Mouse (Mus musculus) kidney, embryonic 15.5 days (tissue): ENCODE measurements around the gene Ldlr. TPM values are rescaled to one million over a fixed set of nuclear protein-coding genes. Genes with fewer than 3 reads are reported as not detected.

ENCODE experiments used
- ATAC-seq: fragments of 200-750 bp; cut with Nextera tagmentation; replicated peaks from 2 replicates; pipeline ENCODE4 v1.8.0; 2017; ENCODE audit warnings: moderate TSS enrichment; ENCODE audit not compliant: low FRiP score
- H3K27ac ChIP-seq: fragments of 300-500 bp; sonication (generic); 2 replicates; pipeline ENCODE4 v1.5.1; 2015; ENCODE audit warnings: mild to moderate bottlenecking, inconsistent platforms
- H3K27me3 ChIP-seq: fragments of 300-500 bp; sonication (generic); 2 replicates; pipeline ENCODE4 v1.6.1; 2015; ENCODE audit warnings: inconsistent platforms
- H3K36me3 ChIP-seq: fragments of 300-500 bp; sonication (generic); 2 replicates; pipeline ENCODE4 v1.6.1; 2015; ENCODE audit warnings: inconsistent platforms
- H3K4me1 ChIP-seq: fragments of 300-500 bp; sonication (generic); 2 replicates; pipeline ENCODE4 v1.6.1; 2015; ENCODE audit warnings: inconsistent platforms
- H3K4me2 ChIP-seq: fragments of 300-500 bp; sonication (generic); 2 replicates; pipeline ENCODE4 v1.6.1; 2015; ENCODE audit warnings: moderate library complexity, mild to moderate bottlenecking, inconsistent platforms
- H3K4me3 ChIP-seq: fragments of 300-500 bp; sonication (generic); replicated peaks from 2 replicates; pipeline ENCODE4 v1.5.1; 2015; ENCODE audit warnings: mild to moderate bottlenecking, inconsistent platforms
- H3K9ac ChIP-seq: fragments of 300-500 bp; sonication (generic); 2 replicates; pipeline ENCODE4 v1.6.1; 2015; ENCODE audit warnings: mild to moderate bottlenecking, inconsistent platforms
- H3K9me3 ChIP-seq: fragments of 300-500 bp; sonication (generic); replicated peaks from 2 replicates; pipeline ENCODE4 v1.6.1; 2016; ENCODE audit warnings: inconsistent platforms
- WGBS: fragments of 180-500 bp; shearing (Covaris S2); methylation state at CpG from one replicate; pipeline ENCODE4 v1.1.7; 2015; ENCODE audit warnings: mixed read lengths; 5-methylcytosine and 5-hydroxymethylcytosine counted together
- polyA plus RNA-seq: library from polyadenylated mRNA; unstranded; fragments of >200 nt; fragmentation: Nextera tagmentation; extraction: Ambion mirVana; gene quantifications from 2 replicates; pipeline ENCODE4 v1.2.1, GENCODE M21; 2015

The Ldlr gene
- polyA plus RNA-seq, 1 experiment from 2014 or later: 34.9 TPM

DNA sequence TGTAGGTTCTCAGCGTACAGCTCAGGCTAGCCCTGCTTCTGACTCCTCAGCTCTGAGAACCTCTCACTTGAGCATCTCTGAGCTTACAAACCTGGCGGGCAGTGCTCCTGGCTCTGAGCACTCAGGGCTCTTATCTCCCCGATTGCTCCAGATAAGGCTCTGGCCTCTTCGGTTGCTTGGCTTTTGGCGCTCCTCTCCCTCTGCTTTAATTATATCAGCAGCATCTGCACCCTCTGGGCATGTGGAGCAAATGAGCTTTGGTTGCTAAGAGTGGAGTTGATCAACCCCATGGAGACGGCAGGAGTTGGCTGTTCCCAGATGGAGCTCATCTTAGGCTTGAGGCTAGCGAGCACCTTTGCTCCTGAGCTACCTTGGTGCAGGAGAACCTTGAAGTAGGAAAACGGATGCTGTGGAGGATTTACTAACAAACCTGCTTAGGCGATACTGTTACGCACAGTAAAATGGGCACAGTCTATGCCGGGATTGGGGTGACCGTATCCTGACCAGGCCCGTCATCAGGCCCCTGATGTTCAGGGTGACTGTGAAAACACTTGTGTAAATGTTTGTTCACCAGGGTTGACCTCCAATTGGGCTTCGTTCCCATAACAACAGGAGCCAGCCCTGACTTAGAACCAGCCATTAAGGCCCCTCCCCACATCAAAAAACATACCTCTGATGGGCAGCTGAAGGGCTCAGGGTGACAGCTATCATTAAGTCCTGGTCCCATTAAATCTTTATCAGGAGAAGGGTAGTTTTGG lies 3.1 kb downstream of the Ldlr start:
- H3K4me3 ChIP-seq: no peak overlapping the region
- peak overlapping the region; percentile 72 for H3K4me2 ChIP-seq
- peak overlapping the region; percentile 42; the same call in 1 of the 2 replicates for H3K27ac ChIP-seq
- H3K36me3 ChIP-seq: peaks cover 28% of the 10 kb centered on the region
- H3K27me3 ChIP-seq: no peaks in the 10 kb centered on the region
- no peaks in the 10 kb centered on the region for H3K9me3 ChIP-seq
- ATAC-seq: no peak
- no peak overlapping the region for H3K9ac ChIP-seq
- 73% methylated on average over 14 of the region's 14 CpGs for WGBS
- H3K4me1 ChIP-seq: peaks cover 64% of the 10 kb centered on the region

DNA sequence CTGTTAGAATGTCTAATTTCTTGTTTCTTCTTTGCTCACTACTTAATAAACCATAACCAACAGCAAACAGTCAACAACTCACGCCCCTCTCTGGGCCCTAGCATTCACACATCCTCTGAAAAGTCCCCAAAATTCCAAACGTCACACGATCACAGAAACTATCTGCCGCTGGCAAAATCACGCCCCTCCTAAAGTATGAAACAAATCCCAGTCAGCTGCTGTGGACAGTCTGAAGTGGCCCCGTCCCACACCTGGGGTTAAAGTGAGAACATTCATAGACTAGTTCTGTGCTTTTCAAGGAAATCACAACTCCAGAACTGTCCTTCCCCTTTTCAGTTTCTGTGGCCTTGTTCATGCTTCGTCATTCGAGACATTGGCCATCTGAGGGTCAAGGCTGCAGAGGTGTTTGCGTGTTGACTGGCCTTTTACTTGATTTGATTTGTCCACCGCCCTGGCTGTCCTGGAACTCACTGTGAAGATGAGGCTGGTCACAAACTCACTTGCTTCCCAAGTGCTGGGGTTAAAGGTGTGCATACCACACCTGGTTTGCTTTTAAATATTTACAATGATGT lies 5.1 kb downstream of the Ldlr start:
- Histone ChIP-seq H3K27ac (no peak overlapping the region), H3K4me1 (peaks cover 57% of the 10 kb centered on the region), H3K9ac (no peak overlapping the region), H3K36me3 (peaks cover 48% of the 10 kb centered on the region), H3K27me3 (no peaks in the 10 kb centered on the region), H3K4me2 (no peak overlapping the region), H3K9me3 (no peaks in the 10 kb centered on the region), H3K4me3 (no peak overlapping the region)
- ATAC-seq: no peak
- WGBS: 85% methylated on average over 10 of the region's 10 CpGs

DNA sequence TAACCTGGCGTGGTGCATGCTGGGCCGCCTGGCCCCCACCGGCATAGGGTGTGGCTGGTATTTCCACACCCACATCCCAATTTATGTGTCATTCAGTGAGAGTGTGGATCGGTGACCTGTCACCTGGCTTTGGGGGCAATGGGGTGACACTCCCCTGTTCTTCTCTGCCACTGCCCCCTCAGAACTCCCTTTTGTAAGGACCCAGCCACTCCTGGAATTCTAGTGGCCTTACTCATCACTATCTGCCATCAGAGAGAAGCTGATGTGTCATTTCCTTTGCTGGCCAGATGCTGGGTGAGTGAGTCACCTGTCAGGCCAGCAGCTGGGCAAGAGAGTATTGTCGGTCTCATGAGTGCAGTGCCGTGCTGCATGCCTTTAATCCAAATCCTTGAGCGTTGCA lies 6.0 kb downstream of the Ldlr start:
- peaks cover 57% of the 10 kb centered on the region for H3K36me3 ChIP-seq
- H3K27ac ChIP-seq: 0 out of 2 replicates have a peak overlapping the region, but pooled peaks have one; percentile 18
- H3K4me3 ChIP-seq: no peak overlapping the region
- H3K27me3 ChIP-seq: no peaks in the 10 kb centered on the region
- no peak for ATAC-seq
- H3K9me3 ChIP-seq: no peaks in the 10 kb centered on the region
- no peak overlapping the region for H3K9ac ChIP-seq
- peaks cover 57% of the 10 kb centered on the region for H3K4me1 ChIP-seq
- WGBS: 80% methylated on average over 7 of the region's 7 CpGs
- no peak overlapping the region for H3K4me2 ChIP-seq

DNA sequence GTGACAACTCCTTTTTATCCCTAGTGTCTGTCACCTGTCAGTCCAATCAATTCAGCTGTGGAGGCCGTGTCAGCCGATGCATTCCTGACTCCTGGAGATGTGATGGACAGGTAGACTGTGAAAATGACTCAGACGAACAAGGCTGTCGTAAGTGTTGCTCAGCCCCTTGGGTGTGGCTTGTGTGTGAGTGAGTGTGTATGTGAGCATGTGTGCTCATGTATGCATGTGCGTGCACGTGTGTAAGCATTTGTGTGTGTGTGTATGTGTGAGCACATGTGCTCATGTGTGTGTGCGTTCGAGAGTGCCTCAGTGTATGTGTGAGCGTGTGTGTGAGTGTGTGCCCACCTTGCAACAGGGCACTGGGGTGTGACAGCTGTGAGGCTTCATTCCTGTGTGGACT lies 9.0 kb downstream of the Ldlr start:
- Histone ChIP-seq H3K4me3 (no peak overlapping the region), H3K36me3 (peaks cover 71% of the 10 kb centered on the region), H3K4me2 (no peak overlapping the region), H3K9ac (no peak overlapping the region), H3K4me1 (peaks cover 34% of the 10 kb centered on the region), H3K27ac (no peak overlapping the region), H3K27me3 (no peaks in the 10 kb centered on the region), H3K9me3 (no peaks in the 10 kb centered on the region)
- no peak for ATAC-seq
- 94% methylated on average over 9 of the region's 9 CpGs for WGBS

DNA sequence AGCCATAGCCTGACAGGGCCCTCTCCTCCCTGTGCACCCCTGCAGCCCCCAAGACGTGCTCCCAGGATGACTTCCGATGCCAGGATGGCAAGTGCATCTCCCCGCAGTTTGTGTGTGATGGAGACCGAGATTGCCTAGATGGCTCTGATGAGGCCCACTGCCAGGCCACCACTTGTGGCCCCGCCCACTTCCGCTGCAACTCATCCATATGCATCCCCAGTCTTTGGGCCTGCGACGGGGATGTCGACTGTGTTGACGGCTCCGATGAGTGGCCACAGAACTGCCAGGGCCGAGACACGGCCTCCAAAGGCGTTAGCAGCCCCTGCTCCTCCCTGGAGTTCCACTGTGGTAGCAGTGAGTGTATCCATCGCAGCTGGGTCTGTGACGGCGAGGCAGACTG lies 10.2 kb downstream of the Ldlr start:
- no peak overlapping the region for H3K4me3 ChIP-seq
- H3K4me1 ChIP-seq: peaks cover 26% of the 10 kb centered on the region
- H3K9me3 ChIP-seq: no peaks in the 10 kb centered on the region
- no peak for ATAC-seq
- no peak overlapping the region for H3K4me2 ChIP-seq
- H3K36me3 ChIP-seq: peaks cover 80% of the 10 kb centered on the region
- H3K27ac ChIP-seq: no peak overlapping the region
- WGBS: 96% methylated on average over 17 of the region's 17 CpGs
- H3K27me3 ChIP-seq: no peaks in the 10 kb centered on the region
- H3K9ac ChIP-seq: no peak overlapping the region

DNA sequence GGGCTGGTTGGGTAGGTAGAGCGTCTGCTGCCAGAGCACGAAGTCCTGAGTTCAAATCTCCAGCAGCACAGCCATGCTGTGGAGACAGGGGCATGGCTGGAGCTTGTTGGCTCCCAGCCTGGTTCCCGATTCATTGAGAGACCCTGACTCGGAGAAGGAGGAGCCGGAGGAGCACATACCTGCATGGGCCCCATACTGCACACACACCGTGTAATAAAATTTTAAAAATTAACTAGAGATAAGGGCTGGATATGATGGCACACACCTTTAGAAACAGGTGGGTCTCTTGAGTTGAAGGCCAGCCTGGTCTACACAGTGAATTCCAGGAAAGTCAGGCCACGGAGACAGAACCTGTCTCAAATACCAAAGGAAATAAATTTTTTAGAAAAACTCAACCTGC lies 10.7 kb downstream of the Ldlr start:
- Histone ChIP-seq H3K27me3 (no peaks in the 10 kb centered on the region), H3K4me1 (peaks cover 23% of the 10 kb centered on the region), H3K9me3 (no peaks in the 10 kb centered on the region), H3K36me3 (peaks cover 83% of the 10 kb centered on the region), H3K4me3 (no peak overlapping the region), H3K27ac (no peak overlapping the region), H3K9ac (no peak overlapping the region), H3K4me2 (no peak overlapping the region)
- 93% methylated on average over 7 of the region's 7 CpGs for WGBS
- ATAC-seq: no peak

DNA sequence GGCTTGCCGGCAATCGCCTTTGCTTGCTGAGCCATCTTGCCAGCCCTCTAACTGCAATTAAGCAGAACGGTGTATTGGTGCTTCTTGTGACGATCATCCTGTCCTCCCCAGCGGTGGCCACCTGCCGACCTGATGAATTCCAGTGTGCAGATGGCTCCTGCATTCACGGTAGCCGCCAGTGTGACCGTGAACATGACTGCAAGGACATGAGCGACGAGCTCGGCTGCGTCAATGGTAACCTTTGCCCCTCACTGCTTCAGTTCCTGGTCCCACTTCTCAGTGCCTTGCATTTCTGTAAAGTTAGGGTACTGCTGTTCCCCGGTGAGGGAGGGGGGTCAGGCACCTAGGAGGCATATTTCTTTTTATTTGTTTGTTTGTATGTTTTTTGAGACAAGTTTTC lies 11.8 kb downstream of the Ldlr start:
- no peak overlapping the region for H3K9ac ChIP-seq
- WGBS: 87% methylated on average over 14 of the region's 14 CpGs
- no peak overlapping the region for H3K27ac ChIP-seq
- no peak overlapping the region for H3K4me3 ChIP-seq
- peaks cover 91% of the 10 kb centered on the region for H3K36me3 ChIP-seq
- ATAC-seq: no peak
- H3K4me2 ChIP-seq: no peak overlapping the region
- H3K27me3 ChIP-seq: no peaks in the 10 kb centered on the region
- no peaks in the 10 kb centered on the region for H3K9me3 ChIP-seq
- H3K4me1 ChIP-seq: 0 out of 2 replicates have a peak, but pooled peaks cover 12% of the 10 kb centered on the region

DNA sequence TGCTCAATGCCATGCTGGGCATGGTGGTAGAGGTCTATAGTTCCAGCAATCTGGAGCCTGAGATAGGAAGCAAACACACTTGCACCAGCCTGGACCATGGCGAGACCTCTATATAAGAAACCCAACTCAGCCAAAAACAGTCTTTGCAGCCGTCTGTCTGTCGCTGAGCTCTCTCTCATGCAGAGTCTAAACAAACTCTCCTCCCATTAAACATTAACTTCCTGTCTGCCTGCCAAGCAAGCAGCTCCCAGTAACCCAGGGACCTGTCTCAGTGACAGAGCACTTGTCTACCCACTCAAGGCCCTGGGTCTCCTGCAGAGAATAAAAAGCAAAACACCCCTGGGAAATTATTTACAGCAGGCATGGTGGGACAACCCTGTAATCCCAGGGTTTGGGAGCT lies 13.3 kb downstream of the Ldlr start:
- no peak overlapping the region for H3K4me3 ChIP-seq
- WGBS: 64% methylated on average over 3 of the region's 3 CpGs
- H3K27me3 ChIP-seq: no peaks in the 10 kb centered on the region
- no peak for ATAC-seq
- H3K9me3 ChIP-seq: no peaks in the 10 kb centered on the region
- H3K4me1 ChIP-seq: 0 out of 2 replicates have a peak, but pooled peaks cover 6% of the 10 kb centered on the region
- no peak overlapping the region for H3K4me2 ChIP-seq
- peaks cover 98% of the 10 kb centered on the region for H3K36me3 ChIP-seq
- peak overlapping the region; percentile 51; the same call in 1 of the 2 replicates for H3K27ac ChIP-seq
- H3K9ac ChIP-seq: no peak overlapping the region

DNA sequence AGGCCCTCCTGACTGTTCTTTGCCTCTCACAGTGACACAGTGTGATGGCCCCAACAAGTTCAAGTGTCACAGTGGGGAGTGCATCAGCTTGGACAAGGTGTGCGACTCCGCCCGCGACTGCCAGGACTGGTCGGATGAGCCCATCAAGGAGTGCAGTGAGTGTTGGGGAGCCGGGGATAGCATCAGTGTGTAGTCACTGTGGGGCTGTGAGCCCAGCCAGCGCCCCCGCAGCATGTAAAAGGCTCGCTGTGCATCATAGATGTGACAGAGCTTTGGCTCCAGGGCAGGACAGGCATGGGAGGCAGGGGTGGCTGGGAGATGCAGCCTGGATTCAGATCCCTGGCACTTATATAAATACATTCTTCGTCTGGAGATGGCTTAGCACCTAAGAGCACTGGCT lies 13.9 kb downstream of the Ldlr start:
- Histone ChIP-seq H3K27me3 (no peaks in the 10 kb centered on the region), H3K27ac (0 out of 2 replicates have a peak overlapping the region, but pooled peaks have one; percentile 51), H3K9ac (no peak overlapping the region), H3K4me1 (0 out of 2 replicates have a peak, but pooled peaks cover 6% of the 10 kb centered on the region), H3K4me3 (no peak overlapping the region), H3K4me2 (no peak overlapping the region), H3K36me3 (peaks cover 98% of the 10 kb centered on the region), H3K9me3 (no peaks in the 10 kb centered on the region)
- ATAC-seq: no peak
- 91% methylated on average over 10 of the region's 10 CpGs for WGBS

DNA sequence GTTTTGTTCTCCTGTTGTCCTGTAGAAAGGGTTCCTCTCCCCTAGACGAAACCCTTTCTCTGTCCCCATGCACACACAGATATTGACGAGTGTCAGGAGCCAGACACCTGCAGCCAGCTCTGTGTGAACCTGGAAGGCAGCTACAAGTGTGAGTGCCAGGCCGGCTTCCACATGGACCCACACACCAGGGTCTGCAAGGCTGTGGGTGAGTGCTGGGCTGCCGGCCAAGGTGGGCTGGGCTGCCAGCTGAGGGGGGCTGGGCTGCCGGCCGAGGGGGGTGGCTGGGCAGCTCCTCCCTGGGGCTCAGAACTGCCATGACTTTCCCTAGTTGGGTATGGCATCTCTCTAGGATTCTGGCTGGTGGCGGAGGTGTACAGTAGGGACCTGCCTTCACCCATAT lies 15.5 kb downstream of the Ldlr start:
- Histone ChIP-seq H3K27me3 (no peaks in the 10 kb centered on the region), H3K27ac (no peak overlapping the region), H3K9ac (no peak overlapping the region), H3K4me1 (0 out of 2 replicates have a peak, but pooled peaks cover 6% of the 10 kb centered on the region), H3K9me3 (no peaks in the 10 kb centered on the region), H3K4me2 (no peak overlapping the region), H3K4me3 (no peak overlapping the region), H3K36me3 (peaks cover 94% of the 10 kb centered on the region)
- ATAC-seq: no peak
- 93% methylated on average over 7 of the region's 7 CpGs for WGBS

DNA sequence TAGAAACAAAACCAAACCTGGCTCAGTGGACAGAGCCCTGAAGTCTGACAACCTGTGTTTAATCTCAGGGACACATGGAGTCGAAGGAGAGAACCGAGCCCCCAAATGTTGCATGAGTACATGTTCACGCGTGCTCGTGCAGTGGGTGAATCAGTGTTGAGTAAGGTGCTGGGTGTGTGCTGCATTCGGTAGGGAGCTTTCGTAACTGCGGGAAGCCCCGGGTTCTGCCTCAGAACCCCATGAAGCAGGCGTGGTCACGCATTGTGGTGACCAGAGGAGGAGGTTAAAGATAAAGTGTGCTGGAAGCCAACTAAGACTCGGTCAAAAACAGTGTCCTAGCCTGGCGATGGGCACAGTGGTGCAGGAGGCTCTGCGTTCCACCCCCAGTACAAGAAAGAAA lies 17.1 kb downstream of the Ldlr start:
- 97% methylated on average over 14 of the region's 14 CpGs for WGBS
- no peak overlapping the region for H3K27ac ChIP-seq
- no peaks in the 10 kb centered on the region for H3K27me3 ChIP-seq
- peaks cover 94% of the 10 kb centered on the region for H3K36me3 ChIP-seq
- H3K9ac ChIP-seq: no peak overlapping the region
- H3K4me2 ChIP-seq: no peak overlapping the region
- no peaks in the 10 kb centered on the region for H3K9me3 ChIP-seq
- 0 out of 2 replicates have a peak, but pooled peaks cover 6% of the 10 kb centered on the region for H3K4me1 ChIP-seq
- H3K4me3 ChIP-seq: no peak overlapping the region
- ATAC-seq: no peak

DNA sequence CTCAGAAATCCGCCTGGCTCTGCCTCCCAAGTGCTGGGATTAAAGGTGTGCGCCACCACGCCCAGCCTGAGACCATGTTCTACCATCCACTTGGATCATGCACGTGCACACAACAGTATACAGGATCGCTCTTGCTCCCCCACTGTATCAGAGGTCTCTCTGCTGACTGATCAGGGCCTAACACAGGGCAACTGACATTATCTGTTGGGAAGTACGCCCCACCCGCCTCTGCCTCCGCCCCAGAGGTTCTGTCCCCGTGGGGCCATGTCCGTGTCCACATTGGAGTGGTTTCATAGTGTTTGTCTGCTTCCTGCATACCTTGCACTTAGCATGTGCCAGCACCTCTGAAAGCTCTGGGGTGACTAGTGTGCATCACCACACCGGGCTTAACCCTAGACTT lies 18.2 kb downstream of the Ldlr start:
- 94% methylated on average over 11 of the region's 11 CpGs for WGBS

More for the DNA sequence above, 18.2 kb downstream of the Ldlr start:
- Histone ChIP-seq H3K9ac (no peak overlapping the region), H3K9me3 (no peaks in the 10 kb centered on the region), H3K27ac (no peak overlapping the region), H3K27me3 (no peaks in the 10 kb centered on the region), H3K4me2 (no peak overlapping the region), H3K4me1 (0 out of 2 replicates have a peak, but pooled peaks cover 3% of the 10 kb centered on the region), H3K36me3 (peaks cover 94% of the 10 kb centered on the region), H3K4me3 (no peak overlapping the region)
- no peak for ATAC-seq
